Mouse (Mus musculus) thymus, adult 2 months (tissue): ENCODE measurements at regions not wholly inside any gene's neighbourhood (a gene's known extent, or its start where the extent isn't known, plus 50 kb on each side); places are given as distances from the start of the nearest gene placed in this dataset.
"Not testable (repeated sequence)": the region's sequence is repeated elsewhere in the genome, so short reads cannot be mapped to it uniquely, and the experiment has no call there.

Experiments
- DNase-seq: peaks from one replicate; pipeline ENCODE4 v3.0.0; 2021
- H3K27ac ChIP-seq: fragments of 200-500 bp; 2 replicates; pipeline ENCODE4 v1.5.1; 2012; ENCODE audit warnings: low read length, control low read depth; ENCODE audit not compliant: control insufficient read depth, insufficient read depth
- H3K27me3 ChIP-seq: fragments of 200-500 bp; 2 replicates; pipeline ENCODE4 v1.6.1; 2012; ENCODE audit warnings: mild to moderate bottlenecking, low read length, moderate library complexity, mixed read lengths; ENCODE audit not compliant: control insufficient read depth, insufficient read depth
- H3K36me3 ChIP-seq: fragments of 200-500 bp; 2 replicates; pipeline ENCODE4 v1.6.1; 2012; ENCODE audit warnings: mild to moderate bottlenecking, low read length, moderate library complexity; ENCODE audit not compliant: control insufficient read depth, insufficient read depth
- H3K4me1 ChIP-seq: fragments of 200-500 bp; replicated peaks from 2 replicates; pipeline ENCODE4 v1.6.1; 2012; ENCODE audit warnings: low read length; ENCODE audit not compliant: control insufficient read depth, insufficient read depth
- H3K4me3 ChIP-seq: fragments of 200-500 bp; 2 replicates; pipeline ENCODE4 v1.5.1; 2012; ENCODE audit warnings: mild to moderate bottlenecking, low read length, control low read depth, moderate library complexity; ENCODE audit not compliant: control insufficient read depth, insufficient read depth
- CTCF ChIP-seq: fragments of 200-500 bp; IDR thresholded peaks from 2 replicates; pipeline ENCODE4 v1.5.1; 2012; ENCODE audit warnings: mild to moderate bottlenecking, control low read depth, low read length, moderate library complexity, borderline replicate concordance; ENCODE audit not compliant: control insufficient read depth, poor library complexity, insufficient read depth; ENCODE audit errors: extremely low read depth
- POLR2A ChIP-seq: fragments of 200-500 bp; IDR thresholded peaks from 2 replicates; pipeline ENCODE4 v1.6.1; 2012; ENCODE audit warnings: mild to moderate bottlenecking, low read length, control low read depth, moderate library complexity; ENCODE audit not compliant: control insufficient read depth, poor library complexity, insufficient read depth; ENCODE audit errors: extremely low read depth
- WGBS: fragments of 180-500 bp; shearing (Covaris S2); methylation state at CpG from one replicate; pipeline ENCODE4 v1.1.7; 2018; 5-methylcytosine and 5-hydroxymethylcytosine counted together

DNA sequence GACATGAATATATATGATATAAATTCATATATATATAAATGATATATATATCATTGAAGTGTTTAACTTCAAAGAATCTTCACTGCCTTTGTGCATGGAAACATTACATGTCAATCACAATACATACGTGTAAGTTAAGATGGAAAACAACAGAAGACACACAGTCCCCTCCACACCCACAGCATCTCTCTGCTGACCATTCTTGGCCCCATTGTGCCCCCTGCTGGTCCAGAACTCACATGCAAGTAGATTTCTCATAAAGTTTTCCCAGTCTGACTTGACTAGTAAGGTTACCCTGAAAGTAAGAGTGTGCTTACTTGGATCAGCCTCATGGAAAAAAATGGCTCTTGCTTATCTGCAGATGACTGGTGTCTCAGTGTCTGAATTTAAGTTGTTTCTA, 926.3 kb upstream of the Zfp386 start:
- no peaks in the 10 kb centered on the region for H3K27me3 ChIP-seq
- H3K4me1 ChIP-seq: no peaks in the 10 kb centered on the region
- DNase-seq: peak; percentile 7
- no peak overlapping the region for H3K27ac ChIP-seq
- TF ChIP-seq CTCF (no peak), POLR2A (no peak)
- H3K36me3 ChIP-seq: no peaks in the 10 kb centered on the region
- no peak overlapping the region for H3K4me3 ChIP-seq
- 67% methylated on average over 1 of the region's 1 CpGs for WGBS

DNA sequence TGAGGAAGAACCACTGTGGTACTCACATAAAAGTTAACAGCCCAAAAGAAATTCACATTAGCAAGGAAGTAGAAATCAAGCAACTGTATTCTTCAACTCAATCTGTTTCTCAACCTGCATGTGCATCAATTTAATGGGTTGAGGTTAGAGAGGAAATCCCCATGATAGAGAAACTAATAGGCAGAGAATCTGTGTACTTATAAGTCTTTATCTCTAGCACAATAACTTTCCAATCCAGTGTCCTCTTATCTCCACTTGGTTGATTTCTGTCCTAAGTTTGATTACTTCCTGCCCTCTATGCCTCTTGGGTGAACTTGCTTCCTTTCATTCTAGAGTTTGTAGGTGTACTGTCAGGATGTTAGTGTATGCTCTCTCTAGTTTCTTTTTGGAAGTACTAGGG, 925.6 kb upstream of the Zfp386 start:
- Histone ChIP-seq H3K4me1 (no peaks in the 10 kb centered on the region), H3K4me3 (no peak overlapping the region), H3K27ac (no peak overlapping the region), H3K36me3 (no peaks in the 10 kb centered on the region), H3K27me3 (no peaks in the 10 kb centered on the region)
- no peak for DNase-seq
- no peak for TF ChIP-seq CTCF
- no peak for TF ChIP-seq POLR2A

DNA sequence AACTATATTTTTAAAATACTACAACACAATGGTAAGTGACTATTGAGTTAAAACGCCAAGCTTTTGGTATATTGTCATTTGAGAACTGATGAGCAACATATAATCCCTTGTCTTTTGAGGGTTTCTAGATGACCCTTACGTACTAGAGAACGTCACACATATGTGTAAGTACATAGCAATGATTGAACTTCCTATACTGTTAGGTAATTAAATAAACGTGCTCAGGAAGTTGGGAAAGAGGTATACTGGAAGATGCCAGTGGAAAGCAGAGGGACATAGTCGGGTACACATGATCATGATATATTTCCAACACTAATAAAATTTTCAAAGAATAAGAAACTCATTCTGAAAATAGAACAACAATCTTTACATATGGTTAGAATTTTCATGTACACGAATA, 914.6 kb upstream of the Zfp386 start:
- H3K36me3 ChIP-seq, H3K27ac ChIP-seq, H3K4me1 ChIP-seq, DNase-seq, H3K4me3 ChIP-seq, H3K27me3 ChIP-seq: not testable (repeated sequence)
- WGBS: 88% methylated on average over 5 of the region's 6 CpGs

DNA sequence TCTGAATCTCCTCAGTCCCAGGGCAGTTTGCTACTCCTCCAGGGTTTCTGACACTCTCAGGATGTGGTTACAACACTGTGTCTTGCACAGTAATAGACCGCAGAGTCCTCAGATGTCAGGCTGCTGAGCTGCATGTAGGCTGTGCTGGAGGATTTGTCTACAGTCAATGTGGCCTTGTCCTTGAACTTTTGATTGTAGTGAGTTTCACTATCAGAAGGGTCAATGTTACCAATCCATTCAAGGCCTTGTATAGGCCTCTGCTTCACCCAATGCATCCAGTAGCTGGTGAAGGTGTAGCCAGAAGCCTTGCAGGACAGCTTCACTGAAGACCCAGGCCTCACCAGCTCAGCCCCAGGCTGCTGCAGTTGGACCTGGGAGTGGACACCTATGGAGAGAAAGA, 902.1 kb upstream of the Zfp386 start:
- H3K4me1 ChIP-seq, H3K27me3 ChIP-seq, H3K27ac ChIP-seq, H3K36me3 ChIP-seq, DNase-seq, H3K4me3 ChIP-seq: not testable (repeated sequence)
- WGBS: 0% methylated on average over 1 of the region's 1 CpGs

DNA sequence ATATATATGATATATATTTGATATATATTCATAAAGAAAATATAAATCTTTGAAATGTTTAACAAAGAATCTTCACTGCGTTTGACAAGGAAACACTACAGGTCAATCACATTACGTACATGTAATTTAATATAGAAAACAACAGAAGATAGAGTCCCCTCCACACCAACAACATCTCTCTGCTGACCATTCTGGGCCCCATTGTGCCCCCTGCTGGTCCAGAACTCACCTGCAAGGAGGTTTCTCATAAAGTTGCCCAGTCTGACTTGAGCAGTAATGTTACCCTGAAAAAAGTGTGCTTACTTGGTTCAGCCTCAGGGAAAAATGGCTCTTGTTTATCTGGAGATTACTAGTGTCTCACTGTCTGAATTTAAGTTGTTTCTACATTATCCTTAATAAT, 901.1 kb upstream of the Zfp386 start:
- not testable (repeated sequence) for H3K27me3 ChIP-seq
- 92% methylated on average over 2 of the region's 2 CpGs for WGBS
- DNase-seq: peak; percentile 28

DNA sequence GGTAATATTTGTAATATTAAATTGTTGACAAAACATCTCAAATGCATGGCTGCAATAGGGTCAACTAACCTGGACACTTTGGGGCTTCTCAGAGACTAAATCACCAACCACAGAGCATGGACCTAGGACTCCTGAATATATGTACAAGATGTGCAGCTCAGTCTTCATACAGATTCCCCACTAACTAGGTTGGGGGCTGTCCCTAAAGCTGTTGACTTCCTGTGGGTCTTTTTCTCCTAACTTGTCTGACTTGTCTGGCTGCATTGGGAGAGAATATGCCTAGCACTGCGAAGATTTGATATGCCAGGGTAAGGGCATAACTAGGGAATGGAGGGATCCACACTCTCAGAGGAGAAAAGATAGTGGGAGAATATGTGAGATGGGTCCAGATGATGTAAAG, 895.6 kb upstream of the Zfp386 start:
- WGBS: 85% methylated on average over 1 of the region's 1 CpGs
- H3K27me3 ChIP-seq: not testable (repeated sequence)

More for the DNA sequence above, 901.1 kb upstream of the Zfp386 start:
- H3K27ac ChIP-seq, H3K36me3 ChIP-seq, H3K4me1 ChIP-seq, H3K4me3 ChIP-seq: not testable (repeated sequence)

DNA sequence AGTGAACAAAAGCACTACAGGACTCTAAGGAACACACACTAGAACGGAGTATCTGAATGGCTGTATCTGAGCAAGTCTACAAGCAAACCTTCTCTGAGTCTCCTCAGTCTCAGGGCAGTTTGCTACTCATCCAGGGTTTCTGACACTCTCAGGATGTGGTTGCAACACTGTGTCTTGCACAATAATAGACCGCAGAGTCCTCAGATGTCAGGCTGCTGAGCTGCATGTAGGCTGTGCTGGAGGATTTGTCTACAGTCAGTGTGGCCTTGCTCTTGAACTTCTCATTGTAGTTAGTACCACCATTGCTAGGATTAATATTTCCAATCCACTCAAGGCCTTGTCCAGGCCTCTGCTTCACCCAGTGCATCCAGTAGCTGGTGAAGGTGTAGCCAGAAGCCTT, 889.3 kb upstream of the Zfp386 start:
- not testable (repeated sequence) for H3K27me3 ChIP-seq, DNase-seq, H3K27ac ChIP-seq, H3K4me1 ChIP-seq, H3K4me3 ChIP-seq, H3K36me3 ChIP-seq
- WGBS: 10% methylated on average over 2 of the region's 2 CpGs

More for the DNA sequence above, 895.6 kb upstream of the Zfp386 start:
- H3K36me3 ChIP-seq, H3K27ac ChIP-seq, DNase-seq, H3K4me3 ChIP-seq, H3K4me1 ChIP-seq: not testable (repeated sequence)

GRCm38 (mm10) chr12:115158717-115159232, 888.7 kb upstream of the Zfp386 start:
- WGBS: 40% methylated on average over 2 of the region's 2 CpGs
- H3K27ac ChIP-seq, H3K27me3 ChIP-seq, H3K4me1 ChIP-seq, H3K36me3 ChIP-seq, DNase-seq, H3K4me3 ChIP-seq: not testable (repeated sequence)

- peak overlapping the region; percentile 81 for H3K27ac ChIP-seq
- 5% methylated on average over 2 of the region's 2 CpGs for WGBS
- not testable (repeated sequence) for H3K4me3 ChIP-seq, H3K4me1 ChIP-seq, H3K27me3 ChIP-seq, H3K36me3 ChIP-seq
- DNase-seq: peak; percentile 8
These were observed 882.0 kb upstream of the Zfp386 start for GRCm38 (mm10) chr12:115165499-115165898.

DNA sequence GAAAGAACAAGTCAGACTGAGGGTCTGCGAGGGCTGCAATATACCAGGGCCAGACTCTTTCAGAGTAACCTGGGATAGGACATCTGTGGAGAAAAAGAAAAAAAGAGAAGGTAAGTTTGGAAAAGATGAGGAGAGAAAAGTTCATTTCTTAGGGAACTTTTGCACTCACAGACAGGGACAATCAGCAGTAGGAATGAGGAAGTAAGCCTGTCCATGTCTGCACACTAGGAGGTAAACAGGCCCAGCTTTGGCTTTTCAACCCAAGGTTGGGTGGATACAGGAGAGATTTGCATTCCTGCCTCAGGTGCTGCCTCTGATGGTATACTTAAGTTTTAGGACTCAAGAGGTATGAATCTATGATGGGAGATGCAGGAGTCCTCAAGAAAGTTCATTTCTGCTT, 881.5 kb upstream of the Zfp386 start:
- not testable (repeated sequence) for H3K4me3 ChIP-seq, H3K4me1 ChIP-seq, DNase-seq, H3K27me3 ChIP-seq, H3K36me3 ChIP-seq
- 15% methylated on average over 1 of the region's 1 CpGs for WGBS
- peak overlapping the region; percentile 81 for H3K27ac ChIP-seq
